Mouse (Mus musculus) G1E (cell line): ENCODE data around the gene Mctp1.

ENCODE experiments used
- CTCF ChIP-seq: IDR thresholded peaks from 2 replicates; pipeline ENCODE4 v1.5.1; 2012; ENCODE audit warnings: low read depth, low read length, inconsistent platforms, mixed read lengths
- TAL1 ChIP-seq: conservative IDR thresholded peaks from 2 replicates; pipeline ENCODE4 v1.6.1; 2012; ENCODE audit warnings: low read depth, low read length, inconsistent platforms, mixed read lengths

- TF ChIP-seq TAL1 (no peak), CTCF (no peak)
Observed at GRCm38 (mm10) chr13:76529915-76530314, 145.6 kb downstream of the Mctp1 start.
